Mouse (Mus musculus) liver, postnatal 0 days (tissue): ENCODE results near the gene Foxr1.

Experiments
- CTCF ChIP-seq: sonication (generic); IDR thresholded peaks from 2 replicates; pipeline ENCODE4 v1.5.1; 2016; ENCODE audit warnings: antibody characterized with exemption, low read depth
- EP300 ChIP-seq: IDR thresholded peaks from 2 replicates; pipeline ENCODE4 v1.6.1; 2016; ENCODE audit warnings: antibody characterized with exemption, low read depth, mild to moderate bottlenecking

- TF ChIP-seq CTCF = no peak
- TF ChIP-seq EP300 = no peak
Measured at GRCm38 (mm10) chr9:44457035-44457742, 16.3 kb upstream of the Foxr1 start.
